Mouse (Mus musculus): ENCODE data around the gene Nutf2. TPM values are rescaled to one million over a fixed set of nuclear protein-coding genes. Genes with fewer than 3 reads are reported as not detected.

Nutf2 gene
- polyA plus RNA-seq, 1 experiment from 2014 or later = 223 TPM

DNA sequence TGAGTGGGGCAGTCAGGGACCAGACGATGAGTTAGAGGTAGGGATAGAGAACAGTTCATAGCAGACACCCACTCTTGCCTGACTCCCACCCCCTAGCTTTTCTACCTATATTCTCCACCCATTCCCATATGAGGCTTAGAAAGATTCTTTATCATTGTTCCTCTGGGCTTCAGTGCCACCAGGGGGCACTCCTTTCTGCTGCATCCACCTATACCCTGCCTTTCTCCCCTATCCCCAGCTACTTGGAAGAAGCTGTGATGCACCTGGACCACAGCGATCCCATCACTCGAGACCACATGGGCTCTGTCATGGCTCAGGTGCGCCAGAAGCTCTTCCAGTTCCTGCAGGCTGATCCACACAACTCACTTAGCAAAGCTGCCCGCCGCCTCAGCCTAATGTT lies 32.1 kb downstream of the Nutf2 start:
- Histone ChIP-seq H3K9me3 (ENCODE audit: control insufficient read depth, low read length) (no peaks in the 10 kb centered on the region), H3K9ac (ENCODE audit: low read depth, low read length) (no peak overlapping the region), H3K4me1 (ENCODE audit: control insufficient read depth, insufficient read depth, low read length) (no peaks in the 10 kb centered on the region), H3K4me2 (ENCODE audit: low read depth, low read length) (no peak overlapping the region), H3K27ac (replicated peaks; ENCODE audit: low read depth, low read length) (no peak overlapping the region), H3K4me3 (ENCODE audit: low read depth, low read length) (no peak overlapping the region), H3K27me3 (replicated peaks; ENCODE audit: control insufficient read depth, insufficient read depth, low read length) (no peaks in the 10 kb centered on the region), H3K36me3 (ENCODE audit: control insufficient read depth, insufficient read depth, low read length) (peaks cover 65% of the 10 kb centered on the region)
- DNase-seq (ENCODE audit: low spot score) (no peak), ATAC-seq (ENCODE audit: low read depth) (no peak)
- WGBS = 92% methylated on average over 6 of the region's 6 CpGs

GRCm38 (mm10) chr8:105893339-105893738 lies 33.0 kb downstream of the Nutf2 start, which contains the start of gene Nrn1l:
Gene Nrn1l, plus strand, starts transcription at chr8:105893567.
- 7% methylated on average over 11 of the region's 11 CpGs for WGBS
- no peak within 1 kb of the TSS for H3K4me3 ChIP-seq (ENCODE audit: low read depth, low read length)
- peaks cover 56% of the 10 kb centered on the region for H3K36me3 ChIP-seq (ENCODE audit: control insufficient read depth, insufficient read depth, low read length)
- no peaks in the 10 kb centered on the region for H3K4me1 ChIP-seq (ENCODE audit: control insufficient read depth, insufficient read depth, low read length)
- H3K27ac ChIP-seq (replicated peaks; ENCODE audit: low read depth, low read length) = no peak within 1 kb of the TSS
- H3K9me3 ChIP-seq (ENCODE audit: control insufficient read depth, low read length) = no peaks in the 10 kb centered on the region
- ATAC-seq (ENCODE audit: low read depth) = peak; percentile 90
- H3K4me2 ChIP-seq (ENCODE audit: low read depth, low read length) = peak within 1 kb of the TSS; percentile 26
- DNase-seq (ENCODE audit: low spot score) = peak; percentile 89
- no peaks in the 10 kb centered on the region for H3K27me3 ChIP-seq (replicated peaks; ENCODE audit: control insufficient read depth, insufficient read depth, low read length)
- no peak within 1 kb of the TSS for H3K9ac ChIP-seq (ENCODE audit: low read depth, low read length)

DNA sequence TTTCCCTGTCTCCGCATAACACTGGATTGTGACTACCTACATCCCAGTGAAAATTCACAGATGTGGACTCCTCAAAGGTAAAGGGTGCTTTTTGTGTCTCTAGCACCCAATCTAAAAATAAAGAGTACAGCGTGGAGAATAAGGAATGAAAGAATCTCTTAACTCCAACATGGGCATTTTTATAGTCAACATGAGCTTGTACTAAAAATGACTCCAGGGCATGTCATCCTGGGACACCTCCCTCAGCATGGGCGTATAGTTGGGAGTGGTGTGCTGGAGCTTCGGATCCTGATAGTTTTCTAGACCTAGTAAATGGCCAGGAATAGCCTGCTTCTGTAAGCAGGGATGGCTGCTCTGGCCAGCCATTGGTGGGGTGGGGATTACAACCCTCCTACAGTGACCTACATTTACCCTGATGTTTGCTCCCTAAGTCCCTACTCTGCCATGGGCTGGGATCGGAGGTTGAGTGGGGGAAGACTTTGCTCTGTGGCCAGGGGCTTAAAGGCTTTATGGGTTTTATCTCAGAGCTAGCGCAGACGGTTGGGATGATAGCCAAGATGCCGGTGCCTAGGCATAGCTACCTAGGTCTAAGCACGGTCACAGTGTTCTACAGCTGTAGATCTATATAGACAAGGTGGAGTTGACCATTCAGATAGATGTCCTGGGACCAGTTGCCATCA lies 37.6 kb downstream of the Nutf2 start:
- ATAC-seq (ENCODE audit: low read depth) (no peak), DNase-seq (ENCODE audit: low spot score) (no peak)
- no peak overlapping the region for H3K4me2 ChIP-seq (ENCODE audit: low read depth, low read length)
- WGBS = 77% methylated on average over 9 of the region's 9 CpGs
- H3K27me3 ChIP-seq (replicated peaks; ENCODE audit: control insufficient read depth, insufficient read depth, low read length) = no peaks in the 10 kb centered on the region
- H3K36me3 ChIP-seq (ENCODE audit: control insufficient read depth, insufficient read depth, low read length) = peaks cover 10% of the 10 kb centered on the region; the same call in 1 of the 2 replicates
- no peak overlapping the region for H3K4me3 ChIP-seq (ENCODE audit: low read depth, low read length)
- no peak overlapping the region for H3K27ac ChIP-seq (replicated peaks; ENCODE audit: low read depth, low read length)
- H3K9me3 ChIP-seq (ENCODE audit: control insufficient read depth, low read length) = no peaks in the 10 kb centered on the region
- H3K9ac ChIP-seq (ENCODE audit: low read depth, low read length) = no peak overlapping the region
- peaks cover 6% of the 10 kb centered on the region for H3K4me1 ChIP-seq (ENCODE audit: control insufficient read depth, insufficient read depth, low read length)

DNA sequence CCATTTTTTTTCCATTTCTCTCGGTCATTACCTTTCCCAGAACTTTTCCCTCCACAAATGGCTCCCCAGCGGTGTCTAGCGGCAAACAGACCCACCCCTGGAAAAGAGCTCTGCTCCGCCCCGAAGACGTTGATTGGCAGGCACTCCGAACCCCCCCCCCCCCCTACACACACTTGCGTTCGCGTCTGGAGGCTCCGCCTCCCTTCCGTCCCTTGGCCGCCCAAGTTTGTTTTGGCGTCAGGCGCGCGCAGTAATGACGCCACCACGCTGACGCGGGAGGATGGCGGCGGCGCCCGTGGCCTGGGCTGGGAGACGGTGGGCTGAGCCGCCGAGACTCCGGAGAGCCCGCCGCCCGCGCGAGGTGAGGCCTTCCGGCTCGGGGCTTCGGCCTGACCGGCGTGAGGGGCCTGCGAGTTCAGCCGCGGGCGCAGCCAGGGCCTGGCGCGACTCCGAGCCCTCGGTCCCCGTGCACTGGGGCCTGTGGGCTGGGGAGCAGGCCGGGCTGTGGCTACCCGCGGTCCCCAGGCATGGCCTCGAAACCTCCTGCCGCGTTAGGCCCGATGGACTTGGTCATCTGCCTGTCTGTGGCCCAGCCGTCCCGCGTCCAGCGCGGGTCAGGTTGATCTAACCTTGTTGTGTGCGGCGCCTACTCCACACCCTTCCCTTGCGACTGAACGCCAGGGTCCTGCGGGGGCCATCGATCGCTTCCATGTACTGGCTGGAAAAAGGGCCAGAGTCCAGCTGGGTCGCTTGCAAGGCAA lies 40.0 kb downstream of the Nutf2 start, which contains the start of gene Pskh1:
Gene Pskh1 (plus strand): TSS at position 262 of the 761 bp plus-strand sequence.
- Histone ChIP-seq H3K4me3 (ENCODE audit: low read depth, low read length) (peak within 1 kb of the TSS; percentile 85), H3K4me2 (ENCODE audit: low read depth, low read length) (peak within 1 kb of the TSS; percentile 66), H3K36me3 (ENCODE audit: control insufficient read depth, insufficient read depth, low read length) (0 out of 2 replicates have a peak, but pooled peaks cover 5% of the 10 kb centered on the region), H3K4me1 (ENCODE audit: control insufficient read depth, insufficient read depth, low read length) (peaks cover 6% of the 10 kb centered on the region), H3K27ac (replicated peaks; ENCODE audit: low read depth, low read length) (peak within 1 kb of the TSS; percentile 92), H3K9me3 (ENCODE audit: control insufficient read depth, low read length) (no peaks in the 10 kb centered on the region), H3K9ac (ENCODE audit: low read depth, low read length) (peak within 1 kb of the TSS; percentile 99), H3K27me3 (replicated peaks; ENCODE audit: control insufficient read depth, insufficient read depth, low read length) (no peaks in the 10 kb centered on the region)
- peak; percentile 97 for DNase-seq (ENCODE audit: low spot score)
- peak; percentile 94 for ATAC-seq (ENCODE audit: low read depth)
- under 1% methylated on average over 34 of the region's 68 CpGs for WGBS

- Histone ChIP-seq H3K4me2 (ENCODE audit: low read depth, low read length) (peak overlapping the region; percentile 66), H3K4me1 (ENCODE audit: control insufficient read depth, insufficient read depth, low read length) (peaks cover 6% of the 10 kb centered on the region), H3K27me3 (replicated peaks; ENCODE audit: control insufficient read depth, insufficient read depth, low read length) (no peaks in the 10 kb centered on the region), H3K9me3 (ENCODE audit: control insufficient read depth, low read length) (no peaks in the 10 kb centered on the region), H3K9ac (ENCODE audit: low read depth, low read length) (peak overlapping the region; percentile 99), H3K4me3 (ENCODE audit: low read depth, low read length) (peak overlapping the region; percentile 85), H3K36me3 (ENCODE audit: control insufficient read depth, insufficient read depth, low read length) (0 out of 2 replicates have a peak, but pooled peaks cover 5% of the 10 kb centered on the region), H3K27ac (replicated peaks; ENCODE audit: low read depth, low read length) (peak overlapping the region; percentile 92)
- 26% methylated on average over 16 of the region's 16 CpGs for WGBS
- ATAC-seq (ENCODE audit: low read depth) (peak; percentile 12; the same call in 1 of the 2 replicates), DNase-seq (ENCODE audit: low spot score) (peak; percentile 66)
These were observed 40.7 kb downstream of the Nutf2 start for GRCm38 (mm10) chr8:105900941-105901616.

- no peak overlapping the region for H3K4me2 ChIP-seq (ENCODE audit: low read depth, low read length)
- DNase-seq (ENCODE audit: low spot score) = no peak
- no peaks in the 10 kb centered on the region for H3K4me1 ChIP-seq (ENCODE audit: control insufficient read depth, insufficient read depth, low read length)
- no peak overlapping the region for H3K4me3 ChIP-seq (ENCODE audit: low read depth, low read length)
- H3K27ac ChIP-seq (replicated peaks; ENCODE audit: low read depth, low read length) = no peak overlapping the region
- H3K27me3 ChIP-seq (replicated peaks; ENCODE audit: control insufficient read depth, insufficient read depth, low read length) = no peaks in the 10 kb centered on the region
- H3K9ac ChIP-seq (ENCODE audit: low read depth, low read length) = no peak overlapping the region
- no peaks in the 10 kb centered on the region for H3K9me3 ChIP-seq (ENCODE audit: control insufficient read depth, low read length)
- ATAC-seq (ENCODE audit: low read depth) = no peak
- H3K36me3 ChIP-seq (ENCODE audit: control insufficient read depth, insufficient read depth, low read length) = peaks cover 14% of the 10 kb centered on the region
- 89% methylated on average over 3 of the region's 3 CpGs for WGBS
These were observed 59.0 kb downstream of the Nutf2 start for GRCm38 (mm10) chr8:105919390-105919789.

- ATAC-seq (ENCODE audit: low read depth) = no peak
- no peak overlapping the region for H3K9ac ChIP-seq (ENCODE audit: low read depth, low read length)
- H3K9me3 ChIP-seq (ENCODE audit: control insufficient read depth, low read length) = no peaks in the 10 kb centered on the region
- H3K4me2 ChIP-seq (ENCODE audit: low read depth, low read length) = no peak overlapping the region
- no peak for DNase-seq (ENCODE audit: low spot score)
- H3K4me3 ChIP-seq (ENCODE audit: low read depth, low read length) = no peak overlapping the region
- no peaks in the 10 kb centered on the region for H3K27me3 ChIP-seq (replicated peaks; ENCODE audit: control insufficient read depth, insufficient read depth, low read length)
- 68% methylated on average over 3 of the region's 3 CpGs for WGBS
- peaks cover 15% of the 10 kb centered on the region for H3K36me3 ChIP-seq (ENCODE audit: control insufficient read depth, insufficient read depth, low read length)
- no peaks in the 10 kb centered on the region for H3K4me1 ChIP-seq (ENCODE audit: control insufficient read depth, insufficient read depth, low read length)
- H3K27ac ChIP-seq (replicated peaks; ENCODE audit: low read depth, low read length) = no peak overlapping the region
These were observed 64.7 kb downstream of the Nutf2 start for GRCm38 (mm10) chr8:105925123-105925522.

All from embryonic facial prominence, embryonic 14.5 days (tissue).